Mouse (Mus musculus): ENCODE measurements around the gene Gpr160. TPM values are rescaled to one million over a fixed set of nuclear protein-coding genes. Genes with fewer than 3 reads are reported as not detected.

Gene Gpr160
- polyA plus RNA-seq (2012; ENCODE audit: insufficient read depth, insufficient read length, missing spikeins), result 20.3 and 24.8 TPM in 2 replicates

GRCm38 (mm10) chr3:30855604-30856458 lies at the start of gene Gpr160:
TSS of gene Gpr160 (plus strand) at chr3:30855950.
- Histone ChIP-seq H3K4me3 (ENCODE audit: insufficient read depth, low read length) (peak within 1 kb of the TSS; percentile 90), H3K4me1 (ENCODE audit: control insufficient read depth, insufficient read depth, low read length) (peaks cover 9% of the 10 kb centered on the region), H3K27ac (ENCODE audit: insufficient read depth, low read depth, low read length) (no peak within 1 kb of the TSS)
- TF ChIP-seq CTCF (IDR thresholded peaks at IDR 0.05; ENCODE audit: low read depth, low read length) (peak; percentile 94), POLR2A (IDR thresholded peaks at IDR 0.05; ENCODE audit: borderline replicate concordance, low read depth, low read length) (no peak)

- TF ChIP-seq CTCF (IDR thresholded peaks at IDR 0.05; ENCODE audit: low read depth, low read length) (no peak), POLR2A (IDR thresholded peaks at IDR 0.05; ENCODE audit: borderline replicate concordance, low read depth, low read length) (no peak)
- 0 out of 2 replicates have a peak, but pooled peaks cover 2% of the 10 kb centered on the region for H3K4me1 ChIP-seq (ENCODE audit: control insufficient read depth, insufficient read depth, low read length)
- no peak overlapping the region for H3K4me3 ChIP-seq (ENCODE audit: insufficient read depth, low read length)
- H3K27ac ChIP-seq (ENCODE audit: insufficient read depth, low read depth, low read length), result no peak overlapping the region
Observed at GRCm38 (mm10) chr3:30812881-30813280, 42.9 kb upstream of the Gpr160 start.

- Histone ChIP-seq H3K4me1 (ENCODE audit: control insufficient read depth, insufficient read depth, low read length) (no peaks in the 10 kb centered on the region), H3K4me3 (ENCODE audit: insufficient read depth, low read length) (no peak overlapping the region), H3K27ac (ENCODE audit: insufficient read depth, low read depth, low read length) (no peak overlapping the region)
- TF ChIP-seq POLR2A (IDR thresholded peaks at IDR 0.05; ENCODE audit: borderline replicate concordance, low read depth, low read length), result no peak
- TF ChIP-seq CTCF (IDR thresholded peaks at IDR 0.05; ENCODE audit: low read depth, low read length), result no peak
Observed at GRCm38 (mm10) chr3:30818630-30819125, 37.1 kb upstream of the Gpr160 start.

GRCm38 (mm10) chr3:30822163-30822562 lies 33.6 kb upstream of the Gpr160 start:
- no peak for TF ChIP-seq CTCF (IDR thresholded peaks at IDR 0.05; ENCODE audit: low read depth, low read length)
- TF ChIP-seq POLR2A (IDR thresholded peaks at IDR 0.05; ENCODE audit: borderline replicate concordance, low read depth, low read length), result no peak
- Histone ChIP-seq H3K27ac (ENCODE audit: insufficient read depth, low read depth, low read length) (no peak overlapping the region), H3K4me3 (ENCODE audit: insufficient read depth, low read length) (no peak overlapping the region), H3K4me1 (ENCODE audit: control insufficient read depth, insufficient read depth, low read length) (no peaks in the 10 kb centered on the region)

GRCm38 (mm10) chr3:30826069-30826468 lies 29.7 kb upstream of the Gpr160 start:
- TF ChIP-seq POLR2A (IDR thresholded peaks at IDR 0.05; ENCODE audit: borderline replicate concordance, low read depth, low read length), result no peak
- no peak for TF ChIP-seq CTCF (IDR thresholded peaks at IDR 0.05; ENCODE audit: low read depth, low read length)
- Histone ChIP-seq H3K4me3 (ENCODE audit: insufficient read depth, low read length) (no peak overlapping the region), H3K27ac (ENCODE audit: insufficient read depth, low read depth, low read length) (no peak overlapping the region), H3K4me1 (ENCODE audit: control insufficient read depth, insufficient read depth, low read length) (no peaks in the 10 kb centered on the region)

GRCm38 (mm10) chr3:30831848-30832606 lies 23.7 kb upstream of the Gpr160 start:
- TF ChIP-seq CTCF (IDR thresholded peaks at IDR 0.05; ENCODE audit: low read depth, low read length), result no peak
- TF ChIP-seq POLR2A (IDR thresholded peaks at IDR 0.05; ENCODE audit: borderline replicate concordance, low read depth, low read length), result no peak
- Histone ChIP-seq H3K27ac (ENCODE audit: insufficient read depth, low read depth, low read length) (no peak overlapping the region), H3K4me1 (ENCODE audit: control insufficient read depth, insufficient read depth, low read length) (peaks cover 4% of the 10 kb centered on the region; the same call in 1 of the 2 replicates), H3K4me3 (ENCODE audit: insufficient read depth, low read length) (no peak overlapping the region)

- Histone ChIP-seq H3K4me3 (ENCODE audit: insufficient read depth, low read length) (no peak overlapping the region), H3K4me1 (ENCODE audit: control insufficient read depth, insufficient read depth, low read length) (peaks cover 4% of the 10 kb centered on the region; the same call in 1 of the 2 replicates), H3K27ac (ENCODE audit: insufficient read depth, low read depth, low read length) (no peak overlapping the region)
- TF ChIP-seq CTCF (IDR thresholded peaks at IDR 0.05; ENCODE audit: low read depth, low read length) (no peak), POLR2A (IDR thresholded peaks at IDR 0.05; ENCODE audit: borderline replicate concordance, low read depth, low read length) (no peak)
Observed at GRCm38 (mm10) chr3:30833254-30833653, 22.5 kb upstream of the Gpr160 start.

- H3K27ac ChIP-seq (ENCODE audit: insufficient read depth, low read depth, low read length), result no peak overlapping the region
- no peak overlapping the region for H3K4me3 ChIP-seq (ENCODE audit: insufficient read depth, low read length)
- H3K4me1 ChIP-seq (ENCODE audit: control insufficient read depth, insufficient read depth, low read length), result no peaks in the 10 kb centered on the region
- TF ChIP-seq CTCF (IDR thresholded peaks at IDR 0.05; ENCODE audit: low read depth, low read length) (no peak), POLR2A (IDR thresholded peaks at IDR 0.05; ENCODE audit: borderline replicate concordance, low read depth, low read length) (no peak)
Observed at GRCm38 (mm10) chr3:30845755-30846154, 10.0 kb upstream of the Gpr160 start.

GRCm38 (mm10) chr3:30847413-30847812 lies 8.3 kb upstream of the Gpr160 start:
- TF ChIP-seq CTCF (IDR thresholded peaks at IDR 0.05; ENCODE audit: low read depth, low read length) (no peak), POLR2A (IDR thresholded peaks at IDR 0.05; ENCODE audit: borderline replicate concordance, low read depth, low read length) (no peak)
- no peak overlapping the region for H3K27ac ChIP-seq (ENCODE audit: insufficient read depth, low read depth, low read length)
- no peak overlapping the region for H3K4me3 ChIP-seq (ENCODE audit: insufficient read depth, low read length)
- H3K4me1 ChIP-seq (ENCODE audit: control insufficient read depth, insufficient read depth, low read length), result no peaks in the 10 kb centered on the region
